Mouse (Mus musculus) kidney, postnatal 0 days (tissue): Measurements from ENCODE around the gene Erp27. TPM values are rescaled to one million over a fixed set of nuclear protein-coding genes. Genes with fewer than 3 reads are reported as not detected.

Experiments
- ATAC-seq: fragments of 200-750 bp; cut with Nextera tagmentation; replicated peaks from 2 replicates; pipeline ENCODE4 v1.8.0; 2017; ENCODE audit warnings: low read depth, moderate number of reproducible peaks, moderate TSS enrichment, moderate library complexity; ENCODE audit not compliant: low FRiP score
- DNase-seq: peaks from one replicate; pipeline ENCODE4 v3.0.0-alpha.2; 2016; ENCODE audit warnings: low spot score
- H3K27ac ChIP-seq: fragments of 300-500 bp; sonication (generic); 2 replicates; pipeline ENCODE4 v1.5.1; 2014; ENCODE audit warnings: mild to moderate bottlenecking
- H3K27me3 ChIP-seq: fragments of 300-500 bp; sonication (generic); 2 replicates; pipeline ENCODE4 v1.6.1; 2014; ENCODE audit warnings: low read length, mixed read lengths; ENCODE audit not compliant: insufficient read depth
- H3K36me3 ChIP-seq: fragments of 300-500 bp; sonication (generic); 2 replicates; pipeline ENCODE4 v1.6.1; 2014; ENCODE audit warnings: low read length, mixed read lengths; ENCODE audit not compliant: insufficient read depth
- H3K4me1 ChIP-seq: fragments of 300-500 bp; sonication (generic); replicated peaks from 2 replicates; pipeline ENCODE4 v1.6.1; 2014; ENCODE audit warnings: antibody characterized with exemption, low read length, mixed read lengths; ENCODE audit not compliant: insufficient read depth
- H3K4me2 ChIP-seq: fragments of 300-500 bp; sonication (generic); 2 replicates; pipeline ENCODE4 v1.6.1; 2014; ENCODE audit warnings: mild to moderate bottlenecking, low read length, moderate library complexity, mixed read lengths
- H3K4me3 ChIP-seq: fragments of 300-500 bp; sonication (generic); replicated peaks from 2 replicates; pipeline ENCODE4 v1.5.1; 2014; ENCODE audit warnings: low read depth, low read length
- H3K9ac ChIP-seq: fragments of 300-500 bp; sonication (generic); 2 replicates; pipeline ENCODE4 v1.6.1; 2014; ENCODE audit warnings: low read depth, low read length
- H3K9me3 ChIP-seq: fragments of 300-500 bp; sonication (generic); replicated peaks from 2 replicates; pipeline ENCODE4 v1.6.1; 2016; ENCODE audit warnings: low read length, inconsistent platforms, mixed read lengths
- CTCF ChIP-seq: IDR thresholded peaks from 2 replicates; pipeline ENCODE4 v1.5.1; 2016; ENCODE audit warnings: antibody characterized with exemption, low read depth, mild to moderate bottlenecking, moderate library complexity
- WGBS: fragments of 180-500 bp; shearing (Covaris S2); extraction: QIAGEN DNeasy Blood & Tissue Kit; methylation state at CpG from one replicate; pipeline ENCODE4 v1.1.7; 2014; 5-methylcytosine and 5-hydroxymethylcytosine counted together
- polyA plus RNA-seq: library from polyadenylated mRNA; unstranded; fragments of >200 nt; fragmentation: Nextera tagmentation; extraction: Ambion mirVana; gene quantifications from 2 replicates; pipeline ENCODE4 v1.2.1, GENCODE M21; 2015

Gene Erp27
- polyA plus RNA-seq, 1 experiment from 2014 or later: 0.34 TPM

DNA sequence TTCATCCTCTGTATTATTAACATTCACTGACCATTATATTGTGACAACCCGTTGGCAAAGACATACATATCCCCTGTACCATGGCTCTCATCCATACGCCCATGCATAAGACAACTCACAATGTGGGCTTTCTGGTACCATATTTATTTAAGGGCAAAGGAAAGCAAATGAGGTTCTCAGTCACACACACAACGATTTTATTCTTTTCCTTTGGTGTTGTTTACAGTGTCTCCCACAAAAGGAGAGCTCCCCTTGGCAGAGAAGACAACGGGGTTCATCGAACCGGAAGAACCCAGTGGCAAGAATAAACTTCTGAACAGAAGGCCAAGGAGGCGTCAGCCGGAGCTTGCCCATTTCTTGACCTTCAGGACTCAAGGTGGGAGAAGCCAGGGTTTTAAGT, 1.6 kb upstream of the Erp27 start, which contains the start of gene Pde6h:
Gene Pde6h (plus strand): TSS at position 301 of the 400 bp plus-strand sequence.
- H3K4me2 ChIP-seq: no peak within 1 kb of the TSS
- ATAC-seq (no peak), DNase-seq (no peak)
- H3K4me3 ChIP-seq: no peak within 1 kb of the TSS
- WGBS: 76% methylated on average over 8 of the region's 8 CpGs
- H3K9me3 ChIP-seq: no peaks in the 10 kb centered on the region
- no peak for TF ChIP-seq CTCF
- no peak within 1 kb of the TSS for H3K9ac ChIP-seq
- no peak within 1 kb of the TSS for H3K27ac ChIP-seq
- H3K36me3 ChIP-seq: no peaks in the 10 kb centered on the region
- H3K4me1 ChIP-seq: no peaks in the 10 kb centered on the region
- no peaks in the 10 kb centered on the region for H3K27me3 ChIP-seq

DNA sequence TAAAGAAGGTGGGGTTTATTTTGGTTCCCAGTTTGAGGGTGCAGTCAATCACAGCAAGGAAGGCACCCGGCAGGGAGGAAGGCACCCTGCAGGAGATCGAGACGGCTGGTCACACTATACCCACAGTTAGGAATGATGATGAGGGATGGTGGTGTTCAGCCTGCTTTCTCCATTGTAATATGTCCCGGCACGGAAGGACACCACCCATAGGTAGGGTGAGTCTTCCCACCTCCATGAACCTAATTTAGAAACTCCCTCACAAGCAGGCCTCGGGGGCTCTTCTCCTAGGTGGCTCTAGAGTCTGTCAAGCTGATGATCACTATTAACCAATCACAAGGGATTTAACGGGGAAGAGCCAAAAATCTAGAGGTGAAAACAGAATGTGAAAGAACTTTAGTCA, 891 bp upstream of the Erp27 start:
- Histone ChIP-seq H3K4me2 (no peak overlapping the region), H3K9ac (no peak overlapping the region), H3K4me1 (no peaks in the 10 kb centered on the region), H3K4me3 (no peak overlapping the region), H3K27ac (no peak overlapping the region), H3K9me3 (no peaks in the 10 kb centered on the region), H3K36me3 (no peaks in the 10 kb centered on the region), H3K27me3 (no peaks in the 10 kb centered on the region)
- TF ChIP-seq CTCF: no peak
- ATAC-seq (no peak), DNase-seq (no peak)
- WGBS: 92% methylated on average over 7 of the region's 7 CpGs

DNA sequence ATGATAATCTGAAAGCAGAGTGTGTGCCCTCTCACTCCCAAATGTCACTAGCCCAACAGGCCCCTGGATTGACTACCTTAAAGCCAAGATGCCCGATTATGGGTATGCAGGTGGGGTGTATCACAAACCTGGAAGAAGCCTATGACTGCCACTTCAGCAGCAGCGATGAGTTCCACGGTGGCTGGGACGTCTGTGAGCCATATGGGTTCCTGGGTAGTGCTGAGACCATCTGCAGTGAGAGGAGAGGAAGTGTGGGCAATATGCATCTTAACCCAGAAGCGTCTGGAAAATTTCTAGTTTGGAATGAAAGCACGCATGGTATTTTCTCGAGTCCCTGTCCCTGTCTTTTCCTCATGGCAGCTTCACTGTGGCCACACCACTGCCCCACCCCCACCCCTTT, 379 bp downstream of the Erp27 start:
- no peak overlapping the region for H3K27ac ChIP-seq
- DNase-seq (no peak), ATAC-seq (no peak)
- no peak overlapping the region for H3K9ac ChIP-seq
- no peak overlapping the region for H3K4me2 ChIP-seq
- no peaks in the 10 kb centered on the region for H3K9me3 ChIP-seq
- no peaks in the 10 kb centered on the region for H3K4me1 ChIP-seq
- 82% methylated on average over 7 of the region's 7 CpGs for WGBS
- TF ChIP-seq CTCF: no peak
- H3K36me3 ChIP-seq: no peaks in the 10 kb centered on the region
- no peaks in the 10 kb centered on the region for H3K27me3 ChIP-seq
- no peak overlapping the region for H3K4me3 ChIP-seq

DNA sequence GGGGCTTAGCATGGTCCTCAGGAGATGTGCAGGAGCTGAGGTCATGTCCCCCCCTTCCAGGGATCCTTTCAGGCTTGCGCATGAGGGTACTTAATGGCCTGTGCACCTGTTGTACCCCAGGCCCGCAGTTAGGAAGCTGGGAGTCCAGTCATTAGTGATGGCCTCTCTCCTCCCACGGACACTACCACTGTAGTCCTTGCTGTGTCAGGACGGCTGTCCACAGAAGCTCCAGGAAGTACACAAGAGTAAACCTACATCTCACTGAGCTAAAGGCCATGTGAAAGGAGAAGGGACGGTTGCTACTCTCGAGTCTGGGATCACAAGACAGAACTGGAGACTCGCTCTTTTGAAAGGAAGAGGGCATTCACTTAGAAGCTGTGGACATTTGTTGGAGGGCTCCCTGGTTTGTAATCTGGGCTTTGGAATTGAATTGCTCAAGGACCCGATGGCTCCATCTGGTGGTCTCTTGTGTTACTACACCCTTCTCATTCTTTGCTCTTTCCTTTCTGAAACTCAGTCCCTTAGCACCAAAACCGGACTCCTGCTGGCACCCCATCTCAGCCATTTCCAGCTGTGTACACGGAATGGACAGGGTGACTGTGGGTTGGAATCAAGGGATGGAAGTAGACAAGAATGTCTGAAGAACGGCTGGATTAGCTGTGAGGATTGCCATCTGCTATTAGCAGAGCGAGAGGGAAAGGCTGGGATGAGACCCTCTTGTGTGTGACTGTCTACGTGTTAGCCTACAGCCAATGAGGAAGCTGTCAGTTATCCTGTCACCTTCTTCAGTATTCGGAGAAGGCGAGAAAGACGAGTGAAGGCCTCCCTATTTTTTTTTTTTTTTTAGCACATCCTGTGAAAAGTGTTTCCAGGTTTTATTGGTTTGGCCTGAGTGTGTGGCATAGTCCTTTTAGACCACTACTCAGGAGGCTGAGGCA, 1.4 kb downstream of the Erp27 start:
- ATAC-seq (no peak), DNase-seq (peak; percentile 93)
- Histone ChIP-seq H3K4me1 (no peaks in the 10 kb centered on the region), H3K4me2 (no peak overlapping the region), H3K9me3 (no peaks in the 10 kb centered on the region), H3K9ac (no peak overlapping the region), H3K27ac (no peak overlapping the region), H3K36me3 (no peaks in the 10 kb centered on the region), H3K27me3 (no peaks in the 10 kb centered on the region), H3K4me3 (no peak overlapping the region)
- 36% methylated on average over 16 of the region's 16 CpGs for WGBS
- TF ChIP-seq CTCF: peak; percentile 98

DNA sequence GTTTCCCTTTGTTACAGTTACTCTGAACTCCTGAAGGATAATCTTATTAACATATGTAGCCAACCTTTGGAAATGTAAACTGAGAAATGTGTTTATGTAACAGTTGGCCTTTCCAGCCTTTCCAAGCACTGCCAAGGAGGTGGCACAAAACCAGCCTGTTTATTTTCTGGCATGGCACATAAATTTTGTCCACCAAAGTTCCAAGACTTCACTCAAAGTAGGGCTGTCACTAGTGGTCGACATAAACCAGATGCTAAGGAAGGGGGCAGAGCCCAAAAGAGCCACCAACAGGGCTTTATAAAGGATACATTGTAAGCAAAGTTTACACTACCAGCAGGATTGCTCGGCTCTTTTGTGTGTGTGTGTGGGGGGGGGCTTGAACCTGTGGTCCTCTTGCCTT, 4.1 kb downstream of the Erp27 start:
- no peak overlapping the region for H3K27ac ChIP-seq
- WGBS: 29% methylated on average over 2 of the region's 2 CpGs
- no peak overlapping the region for H3K4me3 ChIP-seq
- no peak for DNase-seq
- no peaks in the 10 kb centered on the region for H3K36me3 ChIP-seq
- H3K9ac ChIP-seq: no peak overlapping the region
- no peak overlapping the region for H3K4me2 ChIP-seq
- H3K4me1 ChIP-seq: 0 out of 2 replicates have a peak, but pooled peaks cover 4% of the 10 kb centered on the region
- no peak for ATAC-seq
- no peaks in the 10 kb centered on the region for H3K27me3 ChIP-seq
- H3K9me3 ChIP-seq: no peaks in the 10 kb centered on the region
- no peak for TF ChIP-seq CTCF

DNA sequence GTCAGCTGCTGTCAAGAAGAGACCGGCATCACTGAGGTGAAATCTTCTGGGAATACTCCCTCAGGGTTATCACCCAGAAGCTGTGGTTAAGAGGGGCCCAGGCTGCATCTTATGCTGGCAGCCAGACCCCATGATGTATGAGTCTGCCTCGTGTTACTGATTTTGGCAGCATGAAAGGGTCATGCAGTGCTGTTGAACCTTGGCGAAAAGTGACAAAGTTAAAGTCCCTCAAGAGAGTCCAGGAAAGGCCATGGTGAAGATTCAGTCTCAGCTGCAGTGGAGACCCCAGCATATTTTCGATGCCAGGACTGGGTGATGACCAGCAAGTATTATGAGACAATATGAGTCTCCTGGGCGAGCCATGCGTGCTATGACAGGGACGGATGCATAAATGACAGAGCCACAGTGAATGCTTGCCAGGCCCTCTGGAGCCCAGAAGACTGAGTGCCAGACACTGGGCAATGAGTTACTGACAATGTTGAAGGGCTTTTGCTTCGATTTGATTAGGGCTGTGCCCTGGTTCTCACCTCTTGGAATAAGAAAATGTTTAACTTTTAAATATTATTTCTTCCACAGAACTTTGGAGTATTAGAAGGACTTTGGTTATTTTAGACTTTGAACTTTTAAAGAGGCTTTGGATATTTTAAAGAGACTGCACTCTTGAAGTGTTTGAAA, 6.1 kb downstream of the Erp27 start:
- no peak overlapping the region for H3K9ac ChIP-seq
- H3K4me2 ChIP-seq: no peak overlapping the region
- H3K4me1 ChIP-seq: 0 out of 2 replicates have a peak, but pooled peaks cover 4% of the 10 kb centered on the region
- ATAC-seq (no peak), DNase-seq (no peak)
- H3K4me3 ChIP-seq: no peak overlapping the region
- no peaks in the 10 kb centered on the region for H3K9me3 ChIP-seq
- no peaks in the 10 kb centered on the region for H3K36me3 ChIP-seq
- no peaks in the 10 kb centered on the region for H3K27me3 ChIP-seq
- H3K27ac ChIP-seq: no peak overlapping the region
- no peak for TF ChIP-seq CTCF
- 72% methylated on average over 8 of the region's 8 CpGs for WGBS
